Mouse (Mus musculus): ENCODE results near the gene Scarb1. TPM values are rescaled to one million over a fixed set of nuclear protein-coding genes. Genes with fewer than 3 reads are reported as not detected.
A peak's percentile ranks its signal among the peaks of the same experiment; 100 is the strongest.

The Scarb1 gene
- total RNA-seq, 2 experiments from 2014 or later, result 29.6 to 35.2 TPM

- intact Hi-C loops (cut with DNase I), result no loop called here
- DNase-seq (ENCODE audit: low spot score), result no peak
Observed at GRCm38 (mm10) chr5:125275315-125275714, 65.6 kb downstream of the Scarb1 start.

- DNase-seq (ENCODE audit: low spot score), result no peak
- intact Hi-C loops (cut with DNase I), result no loop called here
Observed at GRCm38 (mm10) chr5:125274773-125275172, 66.1 kb downstream of the Scarb1 start.

GRCm38 (mm10) chr5:125274182-125274581 lies 66.7 kb downstream of the Scarb1 start:
- intact Hi-C loops (cut with DNase I), result no loop called here
- no peak for DNase-seq (ENCODE audit: low spot score)

GRCm38 (mm10) chr5:125273666-125274109 lies 67.2 kb downstream of the Scarb1 start:
- DNase-seq (ENCODE audit: low spot score), result peak; percentile 79
- intact Hi-C loops (cut with DNase I), result loop anchor here (1.0 kb wide), 1 partner anchor 95 kb away; no protein-coding TSS in a partner anchor

GRCm38 (mm10) chr5:125272231-125272988 lies 68.5 kb downstream of the Scarb1 start:
- intact Hi-C loops (cut with DNase I), result no loop called here
- DNase-seq (ENCODE audit: low spot score), result no peak

GRCm38 (mm10) chr5:125271531-125272203 lies 69.2 kb downstream of the Scarb1 start:
- intact Hi-C loops (cut with DNase I), result loop anchor here (2.0 kb wide), 3 partner anchors 327 to 371 kb away; no protein-coding TSS in a partner anchor
- peak; percentile 60 for DNase-seq (ENCODE audit: low spot score)

- no peak for DNase-seq (ENCODE audit: low spot score)
- intact Hi-C loops (cut with DNase I), result loop anchor here (2.0 kb wide), 3 partner anchors 326 to 370 kb away; no protein-coding TSS in a partner anchor
Observed at GRCm38 (mm10) chr5:125270587-125271130, 70.2 kb downstream of the Scarb1 start.

- intact Hi-C loops (cut with DNase I), result loop anchor here (2.0 to 5.0 kb wide), 8 partner anchors 53 to 369 kb away; no protein-coding TSS in a partner anchor
- DNase-seq (ENCODE audit: low spot score), result no peak
Observed at GRCm38 (mm10) chr5:125269836-125270235, 71.1 kb downstream of the Scarb1 start.

- no peak for DNase-seq (ENCODE audit: low spot score)
- intact Hi-C loops (cut with DNase I), result loop anchor here (2.0 to 5.0 kb wide), 5 partner anchors 52 to 252 kb away; no protein-coding TSS in a partner anchor
Observed at GRCm38 (mm10) chr5:125269399-125269798, 71.5 kb downstream of the Scarb1 start.

GRCm38 (mm10) chr5:125268033-125268765 lies 72.7 kb downstream of the Scarb1 start:
- peak; percentile 62 for DNase-seq (ENCODE audit: low spot score)

GRCm38 (mm10) chr5:125267150-125267961 lies 73.5 kb downstream of the Scarb1 start:
- intact Hi-C loops (cut with DNase I), result loop anchor here (5.0 kb wide), 4 partner anchors 50 to 250 kb away; no protein-coding TSS in a partner anchor
- peak; percentile 59 for DNase-seq (ENCODE audit: low spot score)

More at GRCm38 (mm10) chr5:125268033-125268765, 72.7 kb downstream of the Scarb1 start:
- intact Hi-C loops (cut with DNase I), result loop anchor here (2.0 to 5.0 kb wide), 5 partner anchors 51 to 251 kb away; no protein-coding TSS in a partner anchor

- intact Hi-C loops (cut with DNase I), result loop anchor here (5.0 kb wide), 4 partner anchors 49 to 249 kb away; no protein-coding TSS in a partner anchor
- DNase-seq (ENCODE audit: low spot score), result no peak
Observed at GRCm38 (mm10) chr5:125266128-125266527, 74.8 kb downstream of the Scarb1 start.

- DNase-seq (ENCODE audit: low spot score), result no peak
- intact Hi-C loops (cut with DNase I), result loop anchor here (5.0 kb wide), 4 partner anchors 47 to 247 kb away; no protein-coding TSS in a partner anchor
Observed at GRCm38 (mm10) chr5:125264700-125265099, 76.2 kb downstream of the Scarb1 start.

GRCm38 (mm10) chr5:125262578-125262977 lies 78.3 kb downstream of the Scarb1 start:
- intact Hi-C loops (cut with DNase I), result no loop called here
- DNase-seq (ENCODE audit: low spot score), result no peak

- intact Hi-C loops (cut with DNase I), result no loop called here
- DNase-seq (ENCODE audit: low spot score), result no peak
Observed at GRCm38 (mm10) chr5:125253917-125254316, 87.0 kb downstream of the Scarb1 start.

- intact Hi-C loops (cut with DNase I), result no loop called here
- no peak for DNase-seq (ENCODE audit: low spot score)
Observed at GRCm38 (mm10) chr5:125253448-125253847, 87.4 kb downstream of the Scarb1 start.

GRCm38 (mm10) chr5:125252664-125253063 lies 88.2 kb downstream of the Scarb1 start:
- DNase-seq (ENCODE audit: low spot score), result peak; percentile 73
- intact Hi-C loops (cut with DNase I), result no loop called here

- DNase-seq (ENCODE audit: low spot score), result no peak
- intact Hi-C loops (cut with DNase I), result no loop called here
Observed at GRCm38 (mm10) chr5:125251885-125252615, 88.8 kb downstream of the Scarb1 start.

Measured in heart, postnatal 25 days (tissue).